Mouse (Mus musculus): Measurements from ENCODE around the gene Tut7. TPM values are rescaled to one million over a fixed set of nuclear protein-coding genes. Genes with fewer than 3 reads are reported as not detected.

Tut7 gene
- polyA plus RNA-seq (2011; ENCODE audit: insufficient read length, low read depth, missing spikeins): 102 and 113 TPM in 2 replicates

- Histone ChIP-seq H3K4me1 (ENCODE audit: control insufficient read depth, insufficient read depth, low read length) (peaks cover 5% of the 10 kb centered on the region), H3K27ac (ENCODE audit: insufficient read depth, low read length) (peak within 1 kb of the TSS; percentile 69), H3K4me3 (ENCODE audit: insufficient read depth, low read length) (peak within 1 kb of the TSS; percentile 84)
- TF ChIP-seq POLR2A (IDR thresholded peaks at IDR 0.05; ENCODE audit: low read depth, low read length) (peak; percentile 73), CTCF (IDR thresholded peaks at IDR 0.05; ENCODE audit: borderline replicate concordance, insufficient read depth, low read length) (no peak)
These were observed at the start of gene Tut7 for GRCm38 (mm10) chr13:59822507-59823462. Tut7 (minus strand) TSS chr13:59823147.

GRCm38 (mm10) chr13:59872446-59872845 is 49.5 kb upstream of the Tut7 start:
- H3K4me3 ChIP-seq (ENCODE audit: insufficient read depth, low read length): no peak overlapping the region
- TF ChIP-seq POLR2A (IDR thresholded peaks at IDR 0.05; ENCODE audit: low read depth, low read length): no peak
- no peak for TF ChIP-seq CTCF (IDR thresholded peaks at IDR 0.05; ENCODE audit: borderline replicate concordance, insufficient read depth, low read length)
- H3K27ac ChIP-seq (ENCODE audit: insufficient read depth, low read length): no peak overlapping the region
- H3K4me1 ChIP-seq (ENCODE audit: control insufficient read depth, insufficient read depth, low read length): peaks cover 9% of the 10 kb centered on the region; the same call in 1 of the 2 replicates

GRCm38 (mm10) chr13:59870004-59870403 is 47.1 kb upstream of the Tut7 start:
- TF ChIP-seq POLR2A (IDR thresholded peaks at IDR 0.05; ENCODE audit: low read depth, low read length) (no peak), CTCF (IDR thresholded peaks at IDR 0.05; ENCODE audit: borderline replicate concordance, insufficient read depth, low read length) (no peak)
- Histone ChIP-seq H3K27ac (ENCODE audit: insufficient read depth, low read length) (no peak overlapping the region), H3K4me1 (ENCODE audit: control insufficient read depth, insufficient read depth, low read length) (peaks cover 4% of the 10 kb centered on the region; the same call in 1 of the 2 replicates), H3K4me3 (ENCODE audit: insufficient read depth, low read length) (no peak overlapping the region)

- Histone ChIP-seq H3K4me1 (ENCODE audit: control insufficient read depth, insufficient read depth, low read length) (no peaks in the 10 kb centered on the region), H3K27ac (ENCODE audit: insufficient read depth, low read length) (no peak overlapping the region), H3K4me3 (ENCODE audit: insufficient read depth, low read length) (no peak overlapping the region)
- TF ChIP-seq POLR2A (IDR thresholded peaks at IDR 0.05; ENCODE audit: low read depth, low read length) (no peak), CTCF (IDR thresholded peaks at IDR 0.05; ENCODE audit: borderline replicate concordance, insufficient read depth, low read length) (no peak)
These were observed 45.2 kb upstream of the Tut7 start for GRCm38 (mm10) chr13:59868011-59868649.

- TF ChIP-seq POLR2A (IDR thresholded peaks at IDR 0.05; ENCODE audit: low read depth, low read length) (no peak), CTCF (IDR thresholded peaks at IDR 0.05; ENCODE audit: borderline replicate concordance, insufficient read depth, low read length) (no peak)
- Histone ChIP-seq H3K4me1 (ENCODE audit: control insufficient read depth, insufficient read depth, low read length) (no peaks in the 10 kb centered on the region), H3K4me3 (ENCODE audit: insufficient read depth, low read length) (no peak overlapping the region), H3K27ac (ENCODE audit: insufficient read depth, low read length) (no peak overlapping the region)
These were observed 44.2 kb upstream of the Tut7 start for GRCm38 (mm10) chr13:59867103-59867502.

- peaks cover 2% of the 10 kb centered on the region; the same call in 1 of the 2 replicates for H3K4me1 ChIP-seq (ENCODE audit: control insufficient read depth, insufficient read depth, low read length)
- H3K4me3 ChIP-seq (ENCODE audit: insufficient read depth, low read length): no peak overlapping the region
- no peak for TF ChIP-seq POLR2A (IDR thresholded peaks at IDR 0.05; ENCODE audit: low read depth, low read length)
- no peak for TF ChIP-seq CTCF (IDR thresholded peaks at IDR 0.05; ENCODE audit: borderline replicate concordance, insufficient read depth, low read length)
- no peak overlapping the region for H3K27ac ChIP-seq (ENCODE audit: insufficient read depth, low read length)
These were observed 36.6 kb upstream of the Tut7 start for GRCm38 (mm10) chr13:59859515-59859914.

- Histone ChIP-seq H3K4me1 (ENCODE audit: control insufficient read depth, insufficient read depth, low read length) (peaks cover 2% of the 10 kb centered on the region; the same call in 1 of the 2 replicates), H3K27ac (ENCODE audit: insufficient read depth, low read length) (peak overlapping the region; percentile 53), H3K4me3 (ENCODE audit: insufficient read depth, low read length) (no peak overlapping the region)
- peak; percentile 96 for TF ChIP-seq CTCF (IDR thresholded peaks at IDR 0.05; ENCODE audit: borderline replicate concordance, insufficient read depth, low read length)
- no peak for TF ChIP-seq POLR2A (IDR thresholded peaks at IDR 0.05; ENCODE audit: low read depth, low read length)
These were observed 33.5 kb upstream of the Tut7 start for GRCm38 (mm10) chr13:59856286-59857070.

- no peak overlapping the region for H3K27ac ChIP-seq (ENCODE audit: insufficient read depth, low read length)
- TF ChIP-seq CTCF (IDR thresholded peaks at IDR 0.05; ENCODE audit: borderline replicate concordance, insufficient read depth, low read length): no peak
- no peak for TF ChIP-seq POLR2A (IDR thresholded peaks at IDR 0.05; ENCODE audit: low read depth, low read length)
These were observed 30.5 kb upstream of the Tut7 start for GRCm38 (mm10) chr13:59853471-59853870.

GRCm38 (mm10) chr13:59850373-59850772 is 27.4 kb upstream of the Tut7 start:
- TF ChIP-seq POLR2A (IDR thresholded peaks at IDR 0.05; ENCODE audit: low read depth, low read length): no peak
- TF ChIP-seq CTCF (IDR thresholded peaks at IDR 0.05; ENCODE audit: borderline replicate concordance, insufficient read depth, low read length): no peak
- no peak overlapping the region for H3K4me3 ChIP-seq (ENCODE audit: insufficient read depth, low read length)
- H3K27ac ChIP-seq (ENCODE audit: insufficient read depth, low read length): 0 out of 2 replicates have a peak overlapping the region, but pooled peaks have one; percentile 23

More at GRCm38 (mm10) chr13:59853471-59853870, 30.5 kb upstream of the Tut7 start:
- Histone ChIP-seq H3K4me3 (ENCODE audit: insufficient read depth, low read length) (no peak overlapping the region), H3K4me1 (ENCODE audit: control insufficient read depth, insufficient read depth, low read length) (peaks cover 2% of the 10 kb centered on the region)

More at GRCm38 (mm10) chr13:59850373-59850772, 27.4 kb upstream of the Tut7 start:
- H3K4me1 ChIP-seq (ENCODE audit: control insufficient read depth, insufficient read depth, low read length): no peaks in the 10 kb centered on the region; the same call in 1 of the 2 replicates

Measured in embryonic fibroblast, embryonic 13.5 days (primary cell).